Mouse (Mus musculus) kidney, embryonic 16.5 days (tissue): Measurements from ENCODE around the gene Herc3. TPM values are rescaled to one million over a fixed set of nuclear protein-coding genes. Genes with fewer than 3 reads are reported as not detected.

Experiments
- ATAC-seq: fragments of 200-750 bp; cut with Nextera tagmentation; 2 replicates; pipeline ENCODE4 v1.8.0; 2017; ENCODE audit warnings: moderate TSS enrichment; ENCODE audit not compliant: low FRiP score, low TSS enrichment
- H3K27ac ChIP-seq: fragments of 300-500 bp; sonication (generic); 2 replicates; pipeline ENCODE4 v1.5.1; 2014; ENCODE audit warnings: low read length
- H3K27me3 ChIP-seq: fragments of 300-500 bp; sonication (generic); 2 replicates; pipeline ENCODE4 v1.6.1; 2014; ENCODE audit warnings: low read length, control low read depth, mixed read lengths; ENCODE audit not compliant: insufficient read depth
- H3K36me3 ChIP-seq: fragments of 300-500 bp; sonication (generic); 2 replicates; pipeline ENCODE4 v1.6.1; 2014; ENCODE audit warnings: low read length, control low read depth, mixed read lengths; ENCODE audit not compliant: insufficient read depth
- H3K4me1 ChIP-seq: fragments of 300-500 bp; sonication (generic); 2 replicates; pipeline ENCODE4 v1.6.1; 2014; ENCODE audit warnings: low read length, control low read depth, mixed read lengths; ENCODE audit not compliant: insufficient read depth
- H3K4me2 ChIP-seq: fragments of 300-500 bp; sonication (generic); replicated peaks from 2 replicates; pipeline ENCODE4 v1.6.1; 2014; ENCODE audit warnings: low read depth, low read length
- H3K4me3 ChIP-seq: fragments of 300-500 bp; sonication (generic); 2 replicates; pipeline ENCODE4 v1.5.1; 2014; ENCODE audit warnings: mild to moderate bottlenecking, low read length
- H3K9ac ChIP-seq: fragments of 300-500 bp; sonication (generic); replicated peaks from 2 replicates; pipeline ENCODE4 v1.6.1; 2014; ENCODE audit warnings: low read length
- H3K9me3 ChIP-seq: fragments of 300-500 bp; sonication (generic); 2 replicates; pipeline ENCODE4 v1.6.1; 2016; ENCODE audit warnings: low read length, control low read depth
- WGBS: fragments of 180-500 bp; shearing (Covaris S2); extraction: QIAGEN DNeasy Blood & Tissue Kit; methylation state at CpG from one replicate; pipeline ENCODE4 v1.1.7; 2014; 5-methylcytosine and 5-hydroxymethylcytosine counted together
- polyA plus RNA-seq: library from polyadenylated mRNA; unstranded; fragments of >200 nt; fragmentation: Nextera tagmentation; extraction: Ambion mirVana; gene quantifications from 2 replicates; pipeline ENCODE4 v1.2.1, GENCODE M21; 2015

Herc3 gene
- polyA plus RNA-seq, 1 experiment from 2014 or later, result 7.2 TPM

DNA sequence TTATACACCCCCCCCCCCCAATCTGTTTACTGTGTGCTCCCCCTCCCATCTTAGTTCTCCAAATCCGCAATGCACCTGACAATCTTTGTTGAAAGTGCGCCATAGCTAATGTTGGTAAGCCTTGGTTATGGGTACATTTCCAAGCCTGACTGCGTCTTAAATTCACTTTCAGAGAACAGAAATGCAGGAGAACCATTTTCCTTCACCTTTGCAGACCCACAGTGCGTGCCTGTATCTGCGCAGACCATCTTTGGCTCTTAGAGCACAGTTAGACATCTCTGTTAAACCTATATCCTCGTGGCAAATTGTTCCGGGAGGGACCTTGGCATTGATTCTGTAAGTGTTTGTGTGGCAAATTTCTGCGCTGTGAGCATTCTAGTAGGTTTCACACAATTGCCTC lies 76.1 kb downstream of the Herc3 start:
- H3K4me1 ChIP-seq, result 0 out of 2 replicates have a peak, but pooled peaks cover 2% of the 10 kb centered on the region
- H3K9me3 ChIP-seq, result peaks cover 20% of the 10 kb centered on the region
- no peak overlapping the region for H3K27ac ChIP-seq
- no peak overlapping the region for H3K9ac ChIP-seq
- H3K4me3 ChIP-seq, result no peak overlapping the region
- 90% methylated on average over 8 of the region's 8 CpGs for WGBS
- ATAC-seq, result no peak
- H3K4me2 ChIP-seq, result peak overlapping the region; percentile 52
- no peaks in the 10 kb centered on the region for H3K27me3 ChIP-seq
- peaks cover 12% of the 10 kb centered on the region for H3K36me3 ChIP-seq

DNA sequence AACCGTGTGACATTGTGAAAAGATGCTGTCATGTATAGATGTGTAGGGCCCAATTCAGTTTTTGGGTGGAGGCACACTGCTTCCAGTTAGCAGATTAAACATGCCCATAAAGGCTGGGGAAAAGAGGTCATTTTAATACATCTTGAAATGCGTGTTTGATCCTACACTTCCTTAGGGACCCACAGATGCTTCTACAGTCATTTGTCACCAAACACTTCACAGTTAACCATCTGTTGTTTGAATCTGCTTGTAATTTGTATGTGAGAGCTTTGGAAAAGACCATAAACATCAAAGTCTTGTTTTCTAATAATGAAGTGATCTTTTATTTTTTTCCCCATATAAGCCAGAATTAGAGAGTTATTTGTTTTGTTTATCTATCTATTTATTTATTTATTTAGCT lies 76.5 kb downstream of the Herc3 start:
- H3K4me1 ChIP-seq, result 0 out of 2 replicates have a peak, but pooled peaks cover 2% of the 10 kb centered on the region
- WGBS, result 75% methylated on average over 2 of the region's 2 CpGs
- no peak overlapping the region for H3K4me3 ChIP-seq
- no peak overlapping the region for H3K4me2 ChIP-seq
- H3K9ac ChIP-seq, result no peak overlapping the region
- no peaks in the 10 kb centered on the region for H3K27me3 ChIP-seq
- H3K9me3 ChIP-seq, result peaks cover 20% of the 10 kb centered on the region
- no peak for ATAC-seq
- peaks cover 12% of the 10 kb centered on the region for H3K36me3 ChIP-seq
- no peak overlapping the region for H3K27ac ChIP-seq

DNA sequence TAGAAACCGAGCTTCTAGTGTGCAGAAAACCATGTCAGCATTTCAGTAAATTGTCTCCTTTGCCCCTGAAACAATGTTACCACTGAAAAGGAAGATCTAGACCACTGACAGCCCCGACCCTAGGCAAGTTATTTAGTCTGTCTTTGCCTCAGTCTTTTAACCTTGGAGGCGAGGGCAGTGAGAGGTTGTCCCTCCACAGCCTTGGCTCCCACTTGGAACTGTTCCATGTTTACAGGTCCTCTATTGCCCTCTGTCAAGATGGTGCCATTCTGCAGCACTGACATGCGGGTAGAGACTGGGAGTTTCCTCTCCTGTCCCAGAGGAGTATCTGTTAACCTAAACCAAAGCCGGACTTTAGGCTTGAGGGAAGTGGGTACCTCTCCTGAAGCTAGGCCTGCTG lies 81.6 kb downstream of the Herc3 start:
- no peak for ATAC-seq
- H3K27ac ChIP-seq, result no peak overlapping the region
- H3K4me2 ChIP-seq, result no peak overlapping the region
- no peaks in the 10 kb centered on the region for H3K27me3 ChIP-seq
- H3K9ac ChIP-seq, result no peak overlapping the region
- H3K9me3 ChIP-seq, result peaks cover under 1% of the 10 kb centered on the region; the same call in 1 of the 2 replicates
- no peaks in the 10 kb centered on the region for H3K36me3 ChIP-seq
- H3K4me3 ChIP-seq, result no peak overlapping the region
- H3K4me1 ChIP-seq, result no peaks in the 10 kb centered on the region
- WGBS, result 66% methylated on average over 5 of the region's 5 CpGs

DNA sequence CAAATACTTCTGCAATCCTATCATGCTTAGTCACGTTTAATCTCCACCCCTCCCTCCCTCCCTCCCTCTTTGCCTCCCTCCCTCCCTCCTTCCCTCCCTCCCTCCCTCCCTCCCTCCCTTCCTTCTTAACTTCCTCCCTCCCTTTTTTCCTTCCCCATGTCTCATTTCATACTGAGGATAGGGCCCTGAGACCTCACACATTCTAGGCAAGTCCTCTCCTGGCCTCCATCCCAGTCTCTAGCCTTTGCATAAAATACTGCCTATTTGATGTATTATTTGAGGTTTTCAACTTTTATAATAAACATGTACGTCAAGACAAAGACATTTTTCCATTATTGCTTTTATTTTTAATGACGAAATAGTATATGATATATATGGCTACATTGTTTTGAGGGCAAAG lies 82.3 kb downstream of the Herc3 start:
- ATAC-seq, result peak; percentile 79; the same call in 1 of the 2 replicates
- Histone ChIP-seq H3K27me3 (no peaks in the 10 kb centered on the region), H3K4me3 (no peak overlapping the region), H3K9me3 (no peaks in the 10 kb centered on the region), H3K9ac (no peak overlapping the region), H3K27ac (no peak overlapping the region), H3K4me2 (no peak overlapping the region), H3K4me1 (no peaks in the 10 kb centered on the region), H3K36me3 (no peaks in the 10 kb centered on the region)
- WGBS, result 61% methylated on average over 3 of the region's 3 CpGs

DNA sequence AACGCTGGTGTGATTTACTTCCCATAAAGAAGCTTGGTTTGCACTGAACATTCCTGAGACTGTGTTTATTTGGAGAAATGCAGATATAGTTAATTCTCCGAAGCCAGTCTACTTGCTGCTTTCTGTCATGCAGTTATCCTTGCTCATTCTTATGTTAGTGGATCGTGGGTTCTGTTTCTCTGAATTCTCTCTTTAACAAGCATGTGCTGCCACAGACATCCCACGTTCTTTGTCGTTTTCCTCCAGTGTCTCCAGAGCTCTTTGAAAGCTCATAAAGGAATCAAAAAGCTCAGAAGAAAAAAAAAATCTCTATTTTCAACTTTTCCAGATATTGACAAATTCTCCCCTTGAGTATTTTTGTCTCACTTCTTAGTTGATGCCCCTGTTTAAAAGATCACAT lies 82.7 kb downstream of the Herc3 start:
- Histone ChIP-seq H3K4me2 (no peak overlapping the region), H3K36me3 (peaks cover 2% of the 10 kb centered on the region; the same call in 1 of the 2 replicates), H3K4me1 (no peaks in the 10 kb centered on the region), H3K27me3 (no peaks in the 10 kb centered on the region), H3K9me3 (no peaks in the 10 kb centered on the region), H3K9ac (no peak overlapping the region), H3K4me3 (no peak overlapping the region), H3K27ac (0 out of 2 replicates have a peak overlapping the region, but pooled peaks have one; percentile 14)
- 68% methylated on average over 5 of the region's 5 CpGs for WGBS
- no peak; the same call in 1 of the 2 replicates for ATAC-seq

DNA sequence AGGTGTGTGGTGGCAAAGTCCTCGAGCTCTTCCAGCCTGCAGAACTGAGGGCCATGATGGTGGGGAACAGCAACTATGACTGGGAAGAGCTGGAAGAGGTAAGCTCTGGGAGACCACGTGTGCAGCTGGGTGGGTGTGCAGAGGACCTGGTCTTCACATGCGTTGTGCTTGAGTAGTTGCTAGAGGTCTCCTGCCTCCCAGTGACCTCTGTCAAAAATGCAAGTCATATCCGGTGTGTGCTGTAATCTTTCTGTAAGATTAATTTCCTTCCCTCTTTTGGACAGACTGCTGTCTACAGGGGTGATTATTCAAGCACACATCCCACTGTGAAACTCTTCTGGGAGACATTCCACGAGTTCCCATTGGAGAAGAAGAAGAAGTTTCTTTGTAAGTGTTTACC lies 85.2 kb downstream of the Herc3 start:
- no peaks in the 10 kb centered on the region for H3K4me1 ChIP-seq
- H3K4me2 ChIP-seq, result no peak overlapping the region
- H3K36me3 ChIP-seq, result peaks cover 6% of the 10 kb centered on the region; the same call in 1 of the 2 replicates
- H3K9ac ChIP-seq, result no peak overlapping the region
- no peak overlapping the region for H3K4me3 ChIP-seq
- 68% methylated on average over 5 of the region's 5 CpGs for WGBS
- H3K9me3 ChIP-seq, result no peaks in the 10 kb centered on the region
- H3K27me3 ChIP-seq, result no peaks in the 10 kb centered on the region
- ATAC-seq, result no peak
- no peak overlapping the region for H3K27ac ChIP-seq

DNA sequence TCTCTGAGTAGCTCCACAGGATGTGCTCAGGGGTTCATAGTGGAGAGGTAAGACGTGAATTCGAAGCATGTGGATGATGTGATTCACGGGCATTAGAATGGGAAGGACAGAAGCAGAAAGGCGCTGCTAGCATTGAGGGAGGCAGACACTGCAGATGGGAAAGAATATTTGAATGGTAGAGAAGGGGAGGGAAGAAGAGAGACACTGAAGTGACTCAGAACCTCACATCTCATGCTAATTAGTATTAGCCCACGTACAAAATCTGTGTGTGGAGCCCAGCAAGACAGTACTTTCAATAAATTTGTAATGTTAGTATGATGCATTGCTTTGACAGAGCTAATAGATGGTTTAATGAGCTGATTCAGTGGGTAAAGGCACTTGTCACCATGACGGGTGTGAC lies 89.5 kb downstream of the Herc3 start:
- Histone ChIP-seq H3K27me3 (no peaks in the 10 kb centered on the region), H3K4me2 (no peak overlapping the region), H3K4me1 (no peaks in the 10 kb centered on the region), H3K36me3 (peaks cover 6% of the 10 kb centered on the region; the same call in 1 of the 2 replicates), H3K9me3 (no peaks in the 10 kb centered on the region), H3K4me3 (no peak overlapping the region), H3K27ac (no peak overlapping the region), H3K9ac (no peak overlapping the region)
- WGBS, result 76% methylated on average over 6 of the region's 6 CpGs
- ATAC-seq, result no peak

DNA sequence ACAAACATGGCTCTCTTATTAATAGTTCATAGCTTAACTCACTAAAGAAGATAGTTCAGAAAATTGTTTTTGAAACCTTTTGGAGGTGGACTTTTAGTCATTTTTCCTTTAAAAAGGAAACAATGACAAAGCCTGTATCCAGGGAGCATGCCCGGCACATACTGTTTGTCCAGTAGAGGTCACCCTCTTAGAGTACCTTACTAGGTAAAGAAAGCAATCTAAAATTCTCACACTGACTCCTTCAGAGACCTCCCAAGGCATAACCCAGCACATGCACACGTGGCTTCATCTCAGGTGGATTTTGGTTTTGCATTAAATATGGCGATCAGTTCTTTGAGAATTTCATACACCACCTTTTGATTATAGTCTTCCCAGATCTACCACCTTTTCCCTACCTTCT lies 90.4 kb downstream of the Herc3 start:
- WGBS, result 38% methylated on average over 3 of the region's 3 CpGs
- H3K9ac ChIP-seq, result no peak overlapping the region
- H3K36me3 ChIP-seq, result peaks cover 6% of the 10 kb centered on the region; the same call in 1 of the 2 replicates
- no peak overlapping the region for H3K27ac ChIP-seq
- ATAC-seq, result peak; percentile 63; the same call in 1 of the 2 replicates
- H3K4me3 ChIP-seq, result no peak overlapping the region
- H3K27me3 ChIP-seq, result no peaks in the 10 kb centered on the region
- H3K4me2 ChIP-seq, result no peak overlapping the region
- no peaks in the 10 kb centered on the region for H3K4me1 ChIP-seq
- no peaks in the 10 kb centered on the region for H3K9me3 ChIP-seq

DNA sequence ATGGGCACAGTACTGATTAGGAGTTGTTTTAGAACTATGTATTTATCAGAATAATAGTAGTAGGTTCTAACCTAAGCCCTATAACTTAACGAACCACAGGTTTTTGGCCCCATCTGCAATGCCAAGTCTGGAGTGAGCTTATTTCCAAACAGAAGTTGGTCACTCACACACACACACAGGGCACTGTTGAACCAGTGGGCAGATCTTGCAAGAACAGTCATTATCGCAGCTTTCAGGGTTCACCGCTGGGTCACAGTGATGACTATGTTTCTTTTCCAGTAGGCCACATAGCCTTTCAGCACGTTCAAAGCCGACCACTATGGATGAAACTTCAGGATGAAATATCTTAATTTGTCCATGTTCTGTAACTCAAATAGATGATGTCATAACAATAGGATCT lies 91.2 kb downstream of the Herc3 start:
- H3K27me3 ChIP-seq, result no peaks in the 10 kb centered on the region
- no peak for ATAC-seq
- 74% methylated on average over 5 of the region's 5 CpGs for WGBS
- no peak overlapping the region for H3K4me3 ChIP-seq
- no peaks in the 10 kb centered on the region for H3K9me3 ChIP-seq
- H3K4me2 ChIP-seq, result no peak overlapping the region
- peaks cover 6% of the 10 kb centered on the region; the same call in 1 of the 2 replicates for H3K36me3 ChIP-seq
- no peak overlapping the region for H3K27ac ChIP-seq
- no peaks in the 10 kb centered on the region for H3K4me1 ChIP-seq
- H3K9ac ChIP-seq, result no peak overlapping the region

DNA sequence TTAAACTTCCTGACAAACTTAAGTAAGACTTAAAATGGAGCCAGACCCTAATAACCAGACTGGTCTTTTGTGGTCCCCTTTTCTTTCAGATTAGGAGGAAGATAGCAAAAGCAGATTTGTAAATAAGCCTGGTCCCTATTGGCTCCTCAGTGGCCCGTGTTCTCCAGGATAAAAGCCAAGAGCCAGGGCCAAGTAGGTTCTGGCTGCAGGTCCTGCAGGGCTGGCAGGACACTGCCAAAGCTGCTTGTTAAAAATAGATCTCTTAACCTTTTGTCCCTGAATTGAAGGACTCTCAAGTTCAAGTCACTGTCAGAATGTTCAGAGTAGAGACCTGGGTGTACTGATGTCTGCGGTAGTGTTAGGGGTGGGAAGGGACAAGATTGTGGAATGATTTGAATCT lies 96.6 kb downstream of the Herc3 start:
- Histone ChIP-seq H3K9ac (no peak overlapping the region), H3K4me2 (no peak overlapping the region), H3K4me3 (no peak overlapping the region), H3K9me3 (no peaks in the 10 kb centered on the region), H3K36me3 (no peaks in the 10 kb centered on the region), H3K27me3 (no peaks in the 10 kb centered on the region), H3K4me1 (no peaks in the 10 kb centered on the region), H3K27ac (no peak overlapping the region)
- no peak for ATAC-seq
- WGBS, result 65% methylated on average over 2 of the region's 2 CpGs
